Mouse (Mus musculus) skeletal muscle tissue, postnatal 0 days (tissue): ENCODE measurements around the gene Grhl3. TPM values are rescaled to one million over a fixed set of nuclear protein-coding genes. Genes with fewer than 3 reads are reported as not detected.

Source experiments
- microRNA-seq, 2 experiments: library from miRNA; unstranded; fragments of <30 nt; microRNA quantifications; one replicate each; pipeline ENCODE4; 2016
- polyA plus RNA-seq: library from polyadenylated mRNA; unstranded; fragments of >200 nt; fragmentation: Nextera tagmentation; extraction: Ambion mirVana; gene quantifications from 2 replicates; pipeline ENCODE4 v1.2.1, GENCODE M21; 2015

Grhl3 gene
- 0.83 TPM in 1 of 2 replicates, not detected in the other for polyA plus RNA-seq

DNA sequence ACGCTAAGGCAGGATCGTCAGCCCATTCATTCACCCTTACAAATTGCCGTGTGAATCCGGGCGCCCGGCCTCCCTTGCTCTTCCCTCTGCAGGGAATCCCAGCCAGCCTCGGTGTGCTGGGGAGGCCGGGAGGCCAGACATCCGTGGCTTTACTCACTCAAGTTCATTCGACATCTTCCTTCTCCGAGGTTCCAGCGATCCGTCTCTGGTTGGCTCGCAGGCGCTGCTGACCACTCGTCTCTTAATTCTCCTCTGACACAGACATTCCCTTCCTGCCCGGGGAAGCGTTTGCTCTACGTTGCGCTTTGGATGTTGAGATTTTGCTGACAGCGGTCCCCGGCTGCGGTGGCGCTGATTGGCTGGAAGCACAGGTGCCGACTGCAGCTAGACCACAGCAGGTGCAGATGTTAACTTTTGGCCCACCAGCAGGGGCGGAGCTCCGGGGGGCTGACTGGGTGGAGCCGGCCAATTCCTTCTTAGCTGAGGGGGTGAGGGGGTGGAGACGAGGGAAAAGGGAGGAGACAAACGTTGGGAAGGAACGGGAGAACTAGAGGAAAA is at the start of gene Grhl3:
Grhl3 (minus strand) TSS at position 380 of the 558 bp plus-strand sequence.

GRCm38 (mm10) chr4:135494521-135495396 is 78.7 kb downstream of the Grhl3 start, which contains the start of the genes Stpg1 and Nipal3:
TSS of gene Stpg1 (plus strand) at chr4:135494790.
TSS of gene Nipal3 (minus strand) at chr4:135495038.

Small RNAs within 50 kb of the gene (microRNA-seq; reads per million reads assigned to microRNA genes)
- gene Gm25317: 0 reads per million in 2 experiments

Other genes starting within 250 kb of the Grhl3 start
- 83.9 and 98.5 TPM in 2 replicates for gene Srrm1, start 220.3 kb downstream of the Grhl3 start, polyA plus RNA-seq
- 1.1 TPM in 2 replicates for gene Ncmap, start 175.4 kb downstream of the Grhl3 start, polyA plus RNA-seq
- 6.2 and 7.7 TPM in 2 replicates for gene Rcan3, start 139.8 kb downstream of the Grhl3 start, polyA plus RNA-seq
- gene Stpg1, start 78.8 kb downstream of the Grhl3 start, polyA plus RNA-seq: 0.06 and 0.12 TPM in 2 replicates
- 1.5 and 2.6 TPM in 2 replicates for gene Nipal3, start 78.6 kb downstream of the Grhl3 start, polyA plus RNA-seq
- 0.05 TPM in 1 of 2 replicates, not detected in the other for gene Ifnlr1, start 112.7 kb upstream of the Grhl3 start, polyA plus RNA-seq
- gene Il22ra1, start 154.5 kb upstream of the Grhl3 start, polyA plus RNA-seq: 0.05 TPM in 1 of 2 replicates, not detected in the other
- gene Myom3, start 186.1 kb upstream of the Grhl3 start, polyA plus RNA-seq: 17.1 and 18.2 TPM in 2 replicates